Mouse (Mus musculus): ENCODE results near the gene Cd55b.

DNA sequence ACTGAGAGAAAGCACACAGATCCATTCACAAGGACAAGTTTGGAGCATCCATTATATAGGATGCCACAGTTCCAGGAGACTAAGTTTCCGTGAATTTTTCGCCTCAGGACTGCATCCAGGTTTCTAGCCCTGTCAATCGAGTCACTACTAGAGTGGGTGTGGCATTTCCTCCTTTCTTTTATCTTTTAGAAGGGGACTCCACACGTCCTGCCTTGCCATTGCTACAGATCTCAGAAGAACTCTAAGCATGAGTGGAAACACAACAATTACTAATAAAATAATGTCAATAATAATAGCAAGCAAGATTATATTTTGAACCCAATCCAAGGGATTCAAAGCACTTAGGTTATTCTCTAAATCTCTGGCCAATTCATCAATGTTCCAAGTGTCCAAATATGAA lies 8.1 kb upstream of the Cd55b start:
- TF ChIP-seq POLR2A (IDR thresholded peaks at IDR 0.05; ENCODE audit: control insufficient read depth, extremely low read depth, insufficient read depth, low read length, poor library complexity) (no peak), CTCF (IDR thresholded peaks at IDR 0.05; ENCODE audit: borderline replicate concordance, control insufficient read depth, extremely low read depth, insufficient read depth, low read length, poor library complexity) (no peak)

Data from thymus, adult 2 months (tissue).